ENCODE assay signal across 24 mouse cellular contexts in genomic region chr19:5664669-5665257, GRCm38 (mm10). TPM values are rescaled to one million over a fixed set of nuclear protein-coding genes. Genes with fewer than 3 reads are reported as not detected.
DNase-seq lines count a peak whose midpoint lies in the region; ATAC-seq lines count a peak whose summit lies in the region.
"Had no signal": no experiment of that assay in that cellular context is flagged by ENCODE, and none has a peak within 500 bp of the region (broad histone marks: within the 10 kb centered on the region; RNA-seq: fewer than 3 reads in every experiment).

No protein-coding gene starts in this region.

- no peak overlapping the region for H3K4me2 ChIP-seq in midbrain, embryonic 13.5 days (replicated peaks)
- H3K4me2 ChIP-seq in embryonic facial prominence, embryonic 13.5 days = no peak overlapping the region
- no peak overlapping the region for H3K4me2 ChIP-seq in limb, embryonic 12.5 days
- peak overlapping the region; percentile 89 for H3K4me2 ChIP-seq in liver, embryonic 15.5 days
- H3K4me2 ChIP-seq in forebrain, embryonic 16.5 days (ENCODE audit: low read length) = no peak overlapping the region

- WGBS in midbrain, embryonic 10.5 days = 92% methylated on average over 10 of the region's 10 CpGs
- 92% methylated on average over 10 of the region's 10 CpGs for WGBS in midbrain, embryonic 13.5 days
- WGBS in embryonic facial prominence, embryonic 13.5 days = 90% methylated on average over 10 of the region's 10 CpGs
- 95% methylated on average over 10 of the region's 10 CpGs for WGBS in limb, embryonic 12.5 days
- 83% methylated on average over 10 of the region's 10 CpGs for WGBS in liver, embryonic 15.5 days (ENCODE audit: insufficient replicate concordance)
- WGBS in forebrain, embryonic 16.5 days = 93% methylated on average over 10 of the region's 10 CpGs

- H3K27ac ChIP-seq in midbrain, embryonic 10.5 days (replicated peaks) = 0 out of 2 replicates have a peak overlapping the region, but pooled peaks have one; percentile 23
- H3K27ac ChIP-seq in midbrain, embryonic 13.5 days = no peak overlapping the region
- H3K27ac ChIP-seq in embryonic facial prominence, embryonic 13.5 days = no peak overlapping the region; the same call in 1 of the 2 replicates
- H3K27ac ChIP-seq in limb, embryonic 12.5 days = no peak overlapping the region
- H3K27ac ChIP-seq in liver, embryonic 15.5 days (replicated peaks) = peak overlapping the region; percentile 98
- no peak overlapping the region for H3K27ac ChIP-seq in forebrain, embryonic 16.5 days (ENCODE audit: low read length)
- H3K27ac ChIP-seq: forebrain, embryonic 13.5 days; layer of hippocampus, adult 2 months had no signal

- H3K27me3 ChIP-seq in midbrain, embryonic 10.5 days (ENCODE audit: low read depth, poor library complexity, severe bottlenecking) = no peaks in the 10 kb centered on the region
- H3K27me3 ChIP-seq in midbrain, embryonic 13.5 days = no peaks in the 10 kb centered on the region
- no peaks in the 10 kb centered on the region for H3K27me3 ChIP-seq in embryonic facial prominence, embryonic 13.5 days
- no peaks in the 10 kb centered on the region for H3K27me3 ChIP-seq in limb, embryonic 12.5 days
- H3K27me3 ChIP-seq in liver, embryonic 15.5 days = no peaks in the 10 kb centered on the region
- no peaks in the 10 kb centered on the region for H3K27me3 ChIP-seq in forebrain, embryonic 16.5 days (replicated peaks; ENCODE audit: control insufficient read depth, insufficient read depth, low read length)
- H3K27me3 ChIP-seq: forebrain, embryonic 13.5 days; megakaryocyte, embryonic 14.5 days had no signal

- peaks cover 54% of the 10 kb centered on the region for H3K36me3 ChIP-seq in midbrain, embryonic 10.5 days
- H3K36me3 ChIP-seq in midbrain, embryonic 13.5 days = peaks cover 52% of the 10 kb centered on the region
- peaks cover 58% of the 10 kb centered on the region for H3K36me3 ChIP-seq in embryonic facial prominence, embryonic 13.5 days
- H3K36me3 ChIP-seq in limb, embryonic 12.5 days = peaks cover 61% of the 10 kb centered on the region
- H3K36me3 ChIP-seq in liver, embryonic 15.5 days (replicated peaks) = peaks cover 47% of the 10 kb centered on the region
- H3K36me3 ChIP-seq in forebrain, embryonic 16.5 days (ENCODE audit: control insufficient read depth, insufficient read depth) = peaks cover 10% of the 10 kb centered on the region; the same call in 1 of the 2 replicates

- peaks cover 31% of the 10 kb centered on the region for H3K4me1 ChIP-seq in midbrain, embryonic 10.5 days
- H3K4me1 ChIP-seq in midbrain, embryonic 13.5 days (replicated peaks) = peaks cover 15% of the 10 kb centered on the region
- peaks cover 22% of the 10 kb centered on the region for H3K4me1 ChIP-seq in embryonic facial prominence, embryonic 13.5 days
- H3K4me1 ChIP-seq in limb, embryonic 12.5 days (replicated peaks) = peaks cover 32% of the 10 kb centered on the region
- peaks cover 83% of the 10 kb centered on the region for H3K4me1 ChIP-seq in liver, embryonic 15.5 days (replicated peaks)
- H3K4me1 ChIP-seq in forebrain, embryonic 16.5 days (replicated peaks; ENCODE audit: control insufficient read depth, insufficient read depth, low read length) = peaks cover 9% of the 10 kb centered on the region

- H3K9ac ChIP-seq in midbrain, embryonic 13.5 days (replicated peaks) = no peak overlapping the region
- H3K9ac ChIP-seq in embryonic facial prominence, embryonic 13.5 days = peak overlapping the region; percentile 27; the same call in 1 of the 2 replicates
- H3K9ac ChIP-seq in limb, embryonic 12.5 days (replicated peaks) = peak overlapping the region; percentile 18; the same call in 1 of the 2 replicates
- H3K9ac ChIP-seq in liver, embryonic 15.5 days = peak overlapping the region; percentile 87
- no peak overlapping the region for H3K9ac ChIP-seq in forebrain, embryonic 16.5 days (replicated peaks; ENCODE audit: low read depth, low read length)

- no peak overlapping the region; the same call in 1 of the 2 replicates for H3K4me3 ChIP-seq in midbrain, embryonic 10.5 days
- no peak overlapping the region for H3K4me3 ChIP-seq in midbrain, embryonic 13.5 days (replicated peaks)
- H3K4me3 ChIP-seq in embryonic facial prominence, embryonic 13.5 days = no peak overlapping the region
- H3K4me3 ChIP-seq in limb, embryonic 12.5 days (replicated peaks) = no peak overlapping the region
- H3K4me3 ChIP-seq in liver, embryonic 15.5 days (replicated peaks) = peak overlapping the region; percentile 78
- H3K4me3 ChIP-seq in forebrain, embryonic 16.5 days (replicated peaks; ENCODE audit: low read length) = no peak overlapping the region
- H3K4me3 ChIP-seq: forebrain, embryonic 13.5 days; layer of hippocampus, adult 2 months had no signal

- no peak for DNase-seq in midbrain, embryonic 10.5 days (ENCODE audit: low spot score)
- no peak for DNase-seq in left cerebral cortex, adult 11 months (ENCODE audit: low spot score)
- DNase-seq: adrenal gland, adult 2 months; cerebellum, postnatal 14 days; embryo, embryonic 11 days; gastrocnemius, postnatal 36 days; kidney, adult 2 months; kidney, postnatal 14 days; layer of hippocampus, postnatal 36 days; lung, adult 2 months; right cerebral cortex, postnatal 4 days; thymus, postnatal 4 days had no signal

- H3K9me3 ChIP-seq in midbrain, embryonic 10.5 days (replicated peaks) = no peaks in the 10 kb centered on the region
- no peaks in the 10 kb centered on the region for H3K9me3 ChIP-seq in midbrain, embryonic 13.5 days
- H3K9me3 ChIP-seq in embryonic facial prominence, embryonic 13.5 days = no peaks in the 10 kb centered on the region
- no peaks in the 10 kb centered on the region for H3K9me3 ChIP-seq in limb, embryonic 12.5 days
- H3K9me3 ChIP-seq in liver, embryonic 15.5 days (replicated peaks) = no peaks in the 10 kb centered on the region
- H3K9me3 ChIP-seq in forebrain, embryonic 16.5 days (ENCODE audit: control insufficient read depth, low read length) = no peaks in the 10 kb centered on the region
- H3K9me3 ChIP-seq: forebrain, embryonic 13.5 days; megakaryocyte, embryonic 14.5 days had no signal

- no peak for ATAC-seq in midbrain, embryonic 13.5 days
- no peak for ATAC-seq in embryonic facial prominence, embryonic 13.5 days (ENCODE audit: insufficient number of reproducible peaks, insufficient read depth, low FRiP score, low TSS enrichment, low read depth)
- no peak for ATAC-seq in limb, embryonic 12.5 days (ENCODE audit: insufficient number of reproducible peaks, insufficient read depth, low FRiP score, low TSS enrichment, low read depth)
- ATAC-seq in liver, embryonic 15.5 days (ENCODE audit: insufficient read depth) = no peak
- ATAC-seq in monocyte, adult 5-6 weeks (replicated peaks; ENCODE audit: insufficient number of reproducible peaks, low FRiP score, low TSS enrichment, poor library complexity, severe bottlenecking) = no peak
- ATAC-seq in forebrain, embryonic 16.5 days = no peak
- ATAC-seq: forebrain, embryonic 13.5 days; midbrain, embryonic 16.5 days had no signal

RNA-seq across cellular contexts. Expression of gene Sipa1, which starts 1.3 kb away (rescaled TPM):
- 22.3 and 22.9 TPM in 2 replicates for polyA plus RNA-seq in midbrain, embryonic 10.5 days (2016; fragmentation: Nextera tagmentation; extraction: Ambion mirVana)
- polyA plus RNA-seq in midbrain, embryonic 13.5 days (2015; fragmentation: Nextera tagmentation; extraction: Ambion mirVana) = 10.8 and 14.1 TPM in 2 replicates
- polyA plus RNA-seq in embryonic facial prominence, embryonic 13.5 days (2015; fragmentation: Nextera tagmentation; extraction: Ambion mirVana) = 24.1 and 24.6 TPM in 2 replicates
- 26.5 and 27.6 TPM in 2 replicates for polyA plus RNA-seq in limb, embryonic 12.5 days (2016; fragmentation: Nextera tagmentation; extraction: Ambion mirVana)
- 28.2 and 32.5 TPM in 2 replicates for polyA plus RNA-seq in liver, embryonic 15.5 days (2015; fragmentation: Nextera tagmentation; extraction: Ambion mirVana)
- 83.5 to 149 TPM (median 83.8 TPM) in 3 replicates for total RNA-seq in monocyte, adult 5-6 weeks (2017)
- polyA plus RNA-seq in forebrain, embryonic 16.5 days (2015; fragmentation: Nextera tagmentation; extraction: Ambion mirVana) = 14.3 and 15.1 TPM in 2 replicates

RNA-seq across cellular contexts. Expression of gene Map3k11, which starts 23.8 kb away (rescaled TPM):
- 28.7 and 29.9 TPM in 2 replicates for polyA plus RNA-seq in midbrain, embryonic 10.5 days (2016; fragmentation: Nextera tagmentation; extraction: Ambion mirVana)
- 11.4 and 15.1 TPM in 2 replicates for polyA plus RNA-seq in midbrain, embryonic 13.5 days (2015; fragmentation: Nextera tagmentation; extraction: Ambion mirVana)
- 19.2 and 20.5 TPM in 2 replicates for polyA plus RNA-seq in embryonic facial prominence, embryonic 13.5 days (2015; fragmentation: Nextera tagmentation; extraction: Ambion mirVana)
- 19.4 and 19.6 TPM in 2 replicates for polyA plus RNA-seq in limb, embryonic 12.5 days (2016; fragmentation: Nextera tagmentation; extraction: Ambion mirVana)
- 16.8 and 18.4 TPM in 2 replicates for polyA plus RNA-seq in liver, embryonic 15.5 days (2015; fragmentation: Nextera tagmentation; extraction: Ambion mirVana)
- 41.8 to 57.5 TPM (median 46.8 TPM) in 3 replicates for total RNA-seq in monocyte, adult 5-6 weeks (2017)
- 10.0 and 10.7 TPM in 2 replicates for polyA plus RNA-seq in forebrain, embryonic 16.5 days (2015; fragmentation: Nextera tagmentation; extraction: Ambion mirVana)

RNA-seq across cellular contexts. Expression of gene Pcnx3, which starts 23.9 kb away (rescaled TPM):
- 22.8 and 25.6 TPM in 2 replicates for polyA plus RNA-seq in midbrain, embryonic 10.5 days (2016; fragmentation: Nextera tagmentation; extraction: Ambion mirVana)
- polyA plus RNA-seq in midbrain, embryonic 13.5 days (2015; fragmentation: Nextera tagmentation; extraction: Ambion mirVana) = 25.6 and 29.1 TPM in 2 replicates
- 25.6 and 26.5 TPM in 2 replicates for polyA plus RNA-seq in embryonic facial prominence, embryonic 13.5 days (2015; fragmentation: Nextera tagmentation; extraction: Ambion mirVana)
- 35.9 and 38.3 TPM in 2 replicates for polyA plus RNA-seq in limb, embryonic 12.5 days (2016; fragmentation: Nextera tagmentation; extraction: Ambion mirVana)
- 9.2 and 12.1 TPM in 2 replicates for polyA plus RNA-seq in liver, embryonic 15.5 days (2015; fragmentation: Nextera tagmentation; extraction: Ambion mirVana)
- 13.3 to 41.9 TPM (median 22.3 TPM) in 3 replicates for total RNA-seq in monocyte, adult 5-6 weeks (2017)
- polyA plus RNA-seq in forebrain, embryonic 16.5 days (2015; fragmentation: Nextera tagmentation; extraction: Ambion mirVana) = 24.1 and 28.7 TPM in 2 replicates

RNA-seq across cellular contexts. Expression of gene Rela, which starts 27.5 kb away (rescaled TPM):
- 28.7 and 31.2 TPM in 2 replicates for polyA plus RNA-seq in midbrain, embryonic 10.5 days (2016; fragmentation: Nextera tagmentation; extraction: Ambion mirVana)
- polyA plus RNA-seq in midbrain, embryonic 13.5 days (2015; fragmentation: Nextera tagmentation; extraction: Ambion mirVana) = 30.9 and 35.4 TPM in 2 replicates
- polyA plus RNA-seq in embryonic facial prominence, embryonic 13.5 days (2015; fragmentation: Nextera tagmentation; extraction: Ambion mirVana) = 47.4 and 53.0 TPM in 2 replicates
- polyA plus RNA-seq in limb, embryonic 12.5 days (2016; fragmentation: Nextera tagmentation; extraction: Ambion mirVana) = 44.7 and 45.9 TPM in 2 replicates
- polyA plus RNA-seq in liver, embryonic 15.5 days (2015; fragmentation: Nextera tagmentation; extraction: Ambion mirVana) = 23.3 and 24.2 TPM in 2 replicates
- 58.6 to 89.7 TPM (median 73.2 TPM) in 3 replicates for total RNA-seq in monocyte, adult 5-6 weeks (2017)
- polyA plus RNA-seq in forebrain, embryonic 16.5 days (2015; fragmentation: Nextera tagmentation; extraction: Ambion mirVana) = 37.0 and 41.6 TPM in 2 replicates

RNA-seq across cellular contexts. Expression of gene Kcnk7, which starts 39.4 kb away (rescaled TPM):
- 0.20 TPM in 1 of 2 replicates, not detected in the other for polyA plus RNA-seq in midbrain, embryonic 10.5 days (2016; fragmentation: Nextera tagmentation; extraction: Ambion mirVana)
- 0.15 TPM in 1 of 2 replicates, not detected in the other for polyA plus RNA-seq in midbrain, embryonic 13.5 days (2015; fragmentation: Nextera tagmentation; extraction: Ambion mirVana)
- polyA plus RNA-seq in embryonic facial prominence, embryonic 13.5 days (2015; fragmentation: Nextera tagmentation; extraction: Ambion mirVana) = 0.52 and 0.59 TPM in 2 replicates
- 0.40 TPM in 1 of 2 replicates, not detected in the other for polyA plus RNA-seq in limb, embryonic 12.5 days (2016; fragmentation: Nextera tagmentation; extraction: Ambion mirVana)
- 0.15 and 0.28 TPM in 2 replicates for polyA plus RNA-seq in liver, embryonic 15.5 days (2015; fragmentation: Nextera tagmentation; extraction: Ambion mirVana)
- total RNA-seq in monocyte, adult 5-6 weeks (2017) = 1.3 TPM in 2 of 3 replicates, not detected in the other
- polyA plus RNA-seq in forebrain, embryonic 16.5 days (2015; fragmentation: Nextera tagmentation; extraction: Ambion mirVana) = 0.24 and 0.48 TPM in 2 replicates
- total RNA-seq: adrenal gland, adult 2 months; gastrocnemius, postnatal 36 days; hematopoietic stem cell, adult 5-6 weeks; layer of hippocampus, postnatal 36 days; left cerebral cortex, postnatal 36 days had no signal
- polyA plus RNA-seq: adrenal gland, adult 2 months had no signal

Comparison
In these comparisons a context has a peak if more than half of its experiments do, and no peak if none do; other contexts are left out.
1. H3K27ac ChIP-seq: peak in midbrain, embryonic 10.5 days (single experiment) and liver, embryonic 15.5 days (single experiment); none in midbrain, embryonic 13.5 days (single experiment), embryonic facial prominence, embryonic 13.5 days (single experiment), limb, embryonic 12.5 days (single experiment) and forebrain, embryonic 16.5 days (single experiment).
2. H3K9ac ChIP-seq: peak in embryonic facial prominence, embryonic 13.5 days (single experiment), limb, embryonic 12.5 days (single experiment) and liver, embryonic 15.5 days (single experiment); none in midbrain, embryonic 13.5 days (single experiment) and forebrain, embryonic 16.5 days (single experiment).